Mouse (Mus musculus) mature B cell (primary cell): ENCODE results near the gene Gpd2.

Source experiments
- in situ Hi-C: fragments of 300-500 bp; cut with MboI; formaldehyde crosslinking; loops from 2 replicates; pipeline ENCODE4 v1.14.3; 2019

The Gpd2 gene

GRCm38 (mm10) chr2:57384625-57385024 is 147.2 kb downstream of the Gpd2 start:
- in situ Hi-C loops: no loop called here

GRCm38 (mm10) chr2:57387816-57388215 is 150.4 kb downstream of the Gpd2 start:
- in situ Hi-C loops: no loop called here

DNA sequence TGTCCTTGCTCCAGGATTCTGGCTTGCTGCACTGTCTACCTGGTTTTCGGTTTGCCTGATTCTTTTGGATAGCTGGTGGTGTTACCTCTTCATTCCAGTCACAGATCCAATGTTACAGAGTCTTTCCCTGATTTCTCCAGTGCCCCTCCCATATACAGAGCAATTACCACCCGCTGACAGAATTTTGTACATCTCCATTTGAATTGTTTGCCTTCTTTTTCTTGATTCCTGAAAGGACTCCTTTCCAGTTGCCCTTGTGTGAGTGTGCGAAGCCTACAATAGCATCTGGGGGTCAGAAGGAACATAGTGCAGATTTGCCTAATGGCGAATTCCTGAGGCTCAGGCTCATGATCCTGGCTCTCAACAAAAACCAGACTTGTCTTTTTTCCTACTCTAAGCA is 157.6 kb downstream of the Gpd2 start:
- in situ Hi-C loops: no loop called here

DNA sequence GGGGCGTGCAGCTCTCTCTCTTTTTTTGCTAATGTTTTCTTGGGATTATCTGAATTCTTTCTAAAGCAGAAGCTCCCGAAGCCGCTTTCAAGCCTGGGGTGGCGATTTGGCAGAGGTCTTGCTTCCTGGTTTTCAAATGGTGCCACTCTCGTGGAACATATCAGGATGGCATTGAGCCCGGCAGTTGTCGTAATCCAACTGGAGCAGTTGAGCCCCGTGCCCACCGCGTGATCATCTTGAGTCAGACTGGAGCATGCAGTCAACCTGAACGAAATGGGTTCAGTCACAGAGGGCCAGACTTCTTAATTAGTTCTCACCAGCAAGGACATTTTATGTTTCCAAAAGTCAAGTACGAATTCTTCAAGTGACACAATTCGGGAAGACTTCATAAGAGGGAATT is 158.6 kb downstream of the Gpd2 start:
- in situ Hi-C loops: no loop called here

DNA sequence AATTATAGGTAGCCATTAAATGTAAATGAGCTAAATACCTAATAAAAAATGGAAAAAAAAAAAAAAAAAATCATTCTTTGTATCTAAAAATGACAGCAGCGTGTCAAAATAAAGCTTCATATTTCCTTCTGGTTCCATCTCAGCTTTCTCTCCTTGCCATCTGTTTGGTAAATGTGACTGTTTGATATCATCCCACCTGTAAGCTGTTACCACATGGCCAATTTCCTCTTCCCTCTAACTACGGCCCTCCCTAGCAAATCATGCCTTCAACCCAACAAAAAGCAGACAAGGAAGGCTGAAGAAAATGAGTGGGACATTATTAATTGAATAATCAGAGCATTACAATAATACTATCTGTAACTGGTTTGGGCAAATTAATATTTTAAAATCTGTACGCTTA is 160.3 kb downstream of the Gpd2 start:
- in situ Hi-C loops: no loop called here

DNA sequence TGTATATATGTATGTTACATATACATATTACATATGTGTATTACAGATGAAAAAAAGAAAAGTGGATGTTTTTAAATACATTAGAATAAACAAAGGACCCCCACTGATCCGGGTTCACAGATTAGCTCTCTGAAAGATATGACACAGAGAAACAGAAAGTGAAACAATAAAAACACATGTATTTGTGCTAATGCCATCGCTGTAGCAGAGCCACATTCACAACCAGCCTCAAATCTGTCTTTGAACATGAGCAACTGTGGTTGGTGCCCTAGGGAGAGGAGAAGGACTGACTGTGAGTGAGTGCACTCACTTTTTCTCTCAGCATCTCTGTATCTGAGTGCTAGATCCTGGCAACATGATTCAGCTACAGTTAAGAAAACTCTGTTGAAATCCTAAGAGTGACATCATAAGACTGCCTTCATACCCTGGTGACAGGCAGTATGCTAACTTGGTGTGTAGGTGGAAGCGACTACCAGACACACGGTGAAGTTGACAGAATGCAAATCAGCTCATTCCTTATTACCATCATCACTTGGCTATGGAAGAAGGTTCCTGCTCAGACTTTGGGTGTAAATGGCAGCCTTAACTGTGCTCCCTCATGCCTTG is 170.1 kb downstream of the Gpd2 start:
- in situ Hi-C loops: no loop called here

- in situ Hi-C loops: no loop called here
Observed at GRCm38 (mm10) chr2:57408413-57408812, 171.0 kb downstream of the Gpd2 start.

- in situ Hi-C loops: no loop called here
Observed at GRCm38 (mm10) chr2:57411551-57411950, 174.1 kb downstream of the Gpd2 start.

DNA sequence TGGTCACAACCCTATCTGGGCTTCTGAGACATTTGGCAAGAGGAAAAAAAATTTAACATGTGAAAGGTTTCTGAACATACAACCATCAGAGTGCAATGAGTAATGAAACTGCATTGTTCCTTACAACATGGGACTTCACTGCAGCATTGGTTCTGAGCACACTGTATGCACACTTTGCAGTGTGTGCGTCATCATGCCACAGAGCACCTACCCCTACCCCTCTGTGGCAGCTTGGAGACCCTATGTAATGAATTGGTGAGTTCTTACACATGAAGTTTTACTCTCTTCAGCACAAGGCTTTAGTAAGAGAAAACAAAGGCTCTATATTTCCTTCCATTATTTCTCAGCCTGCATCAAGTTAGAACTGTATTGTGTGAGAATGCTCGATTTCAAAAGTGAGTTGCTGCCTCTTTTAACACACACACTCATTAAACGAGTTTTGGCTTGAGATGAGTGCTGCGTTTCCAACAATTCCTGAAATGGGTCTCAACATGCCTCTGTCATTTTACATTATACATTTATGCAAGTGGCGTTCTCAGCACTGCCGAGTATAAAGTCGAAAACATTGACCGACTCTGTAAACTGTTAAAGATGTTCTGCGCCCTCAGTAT is 177.2 kb downstream of the Gpd2 start:
- in situ Hi-C loops: no loop called here

GRCm38 (mm10) chr2:57416711-57417110 is 179.3 kb downstream of the Gpd2 start:
- in situ Hi-C loops: no loop called here
